Mouse (Mus musculus) gonadal fat pad, adult 2 months (tissue): ENCODE measurements around the gene Zbtb34. TPM values are rescaled to one million over a fixed set of nuclear protein-coding genes. Genes with fewer than 3 reads are reported as not detected.

Experiments used
- DNase-seq: peaks from one replicate; pipeline ENCODE4 v3.0.0-alpha.2; 2012; ENCODE audit warnings: low read depth
- polyA plus RNA-seq: library from polyadenylated mRNA; depleted of rRNA; stranded (reverse); fragments of >200 nt; gene quantifications from 2 replicates; pipeline ENCODE4 v1.2.3, GENCODE M21; 2012; rRNA removed

Zbtb34 gene
- polyA plus RNA-seq = 8.9 and 10.0 TPM in 2 replicates

GRCm38 (mm10) chr2:33430771-33431699 lies at the start of gene Zbtb34:
Zbtb34 (minus strand) TSS chr2:33431324.
- DNase-seq = no peak

DNA sequence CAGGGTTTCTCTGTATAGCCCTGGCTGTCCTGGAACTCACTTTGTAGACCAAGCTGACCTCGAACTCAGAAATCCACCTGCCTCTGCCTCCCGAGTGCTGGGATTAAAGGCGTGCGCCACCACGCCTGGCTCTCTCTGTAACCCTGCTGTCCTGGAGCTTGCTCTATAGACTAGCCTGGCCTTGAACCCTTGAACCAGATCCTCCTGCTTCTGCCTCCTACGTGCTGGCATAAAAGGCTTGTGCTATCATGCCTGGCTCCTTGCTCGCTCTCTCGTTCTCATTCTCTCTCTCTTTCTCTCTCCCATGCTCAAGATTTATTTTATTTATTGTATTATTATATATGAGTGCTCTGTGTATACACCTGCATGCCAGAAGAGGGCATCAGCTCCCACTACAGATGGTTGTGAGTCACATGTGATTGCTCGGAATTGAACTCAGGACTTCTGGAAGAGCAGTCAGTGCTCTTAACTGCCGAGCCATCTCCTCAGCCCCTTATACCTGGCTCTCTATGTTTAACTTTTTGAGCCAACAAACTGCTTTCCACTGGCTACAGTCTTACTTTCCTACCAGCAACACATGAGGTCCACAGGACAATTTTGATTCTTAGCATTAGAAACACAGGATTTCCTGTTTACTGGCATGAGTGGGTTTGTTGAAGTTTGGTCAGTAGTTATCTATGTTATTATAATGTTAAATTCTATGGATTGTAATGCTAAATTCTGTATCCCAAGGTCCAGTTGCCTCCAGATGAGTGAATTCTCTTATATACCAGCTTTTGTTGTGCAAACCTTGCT lies 47.0 kb upstream of the Zbtb34 start:
- DNase-seq = no peak

DNA sequence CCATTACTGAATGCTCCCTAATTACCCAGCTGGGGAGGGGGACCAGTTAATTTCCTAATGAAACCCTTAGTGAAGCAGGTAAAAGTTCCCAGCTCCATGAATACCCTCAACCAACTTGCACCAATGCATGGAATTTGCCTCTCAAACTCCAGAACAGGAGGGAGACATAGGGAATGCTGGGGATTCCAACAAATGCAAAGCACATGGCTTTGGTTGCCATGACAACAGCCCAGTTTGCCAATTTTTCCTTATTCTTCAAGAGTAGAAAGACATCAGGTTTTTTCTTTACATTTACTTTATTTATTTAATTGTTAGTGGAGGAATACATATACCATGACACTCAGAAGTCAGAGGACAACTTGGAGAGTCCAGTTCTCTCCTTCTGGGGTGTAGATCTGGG lies 44.8 kb upstream of the Zbtb34 start:
- DNase-seq = no peak

DNA sequence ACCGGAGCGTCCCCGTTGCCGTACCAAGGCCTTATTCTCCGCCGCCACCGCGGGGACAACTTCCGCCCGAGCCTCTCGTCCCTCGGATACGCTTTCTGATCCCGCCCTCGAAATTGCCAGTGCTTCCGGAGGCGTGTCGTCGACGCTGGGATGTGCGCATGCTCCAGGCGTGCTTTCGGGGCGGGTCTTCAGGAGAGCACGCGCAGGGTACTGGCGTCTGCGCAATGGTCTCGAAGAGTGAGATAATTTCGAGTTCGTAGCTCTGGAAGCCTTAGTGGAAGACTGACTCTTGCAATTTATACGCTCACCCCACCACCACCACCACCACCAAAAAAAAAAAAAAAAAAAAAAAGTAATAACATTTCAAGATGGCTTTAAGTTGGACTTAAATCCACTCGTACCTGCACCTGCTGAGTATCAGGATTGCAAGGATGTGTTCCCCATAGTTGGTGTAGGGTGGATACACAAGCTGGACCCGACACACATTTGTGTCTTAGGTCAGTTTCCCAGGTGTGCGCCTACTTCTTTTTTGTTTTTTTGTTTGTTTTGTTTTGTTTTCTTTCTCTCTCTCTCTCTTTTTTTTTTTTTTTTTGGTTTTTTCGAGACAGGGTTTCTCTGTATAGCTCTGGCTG lies 37.5 kb upstream of the Zbtb34 start, which contains the start of gene Zbtb43:
Zbtb43 (minus strand) TSS at position 94 of the 632 bp plus-strand sequence.
- no peak for DNase-seq

DNA sequence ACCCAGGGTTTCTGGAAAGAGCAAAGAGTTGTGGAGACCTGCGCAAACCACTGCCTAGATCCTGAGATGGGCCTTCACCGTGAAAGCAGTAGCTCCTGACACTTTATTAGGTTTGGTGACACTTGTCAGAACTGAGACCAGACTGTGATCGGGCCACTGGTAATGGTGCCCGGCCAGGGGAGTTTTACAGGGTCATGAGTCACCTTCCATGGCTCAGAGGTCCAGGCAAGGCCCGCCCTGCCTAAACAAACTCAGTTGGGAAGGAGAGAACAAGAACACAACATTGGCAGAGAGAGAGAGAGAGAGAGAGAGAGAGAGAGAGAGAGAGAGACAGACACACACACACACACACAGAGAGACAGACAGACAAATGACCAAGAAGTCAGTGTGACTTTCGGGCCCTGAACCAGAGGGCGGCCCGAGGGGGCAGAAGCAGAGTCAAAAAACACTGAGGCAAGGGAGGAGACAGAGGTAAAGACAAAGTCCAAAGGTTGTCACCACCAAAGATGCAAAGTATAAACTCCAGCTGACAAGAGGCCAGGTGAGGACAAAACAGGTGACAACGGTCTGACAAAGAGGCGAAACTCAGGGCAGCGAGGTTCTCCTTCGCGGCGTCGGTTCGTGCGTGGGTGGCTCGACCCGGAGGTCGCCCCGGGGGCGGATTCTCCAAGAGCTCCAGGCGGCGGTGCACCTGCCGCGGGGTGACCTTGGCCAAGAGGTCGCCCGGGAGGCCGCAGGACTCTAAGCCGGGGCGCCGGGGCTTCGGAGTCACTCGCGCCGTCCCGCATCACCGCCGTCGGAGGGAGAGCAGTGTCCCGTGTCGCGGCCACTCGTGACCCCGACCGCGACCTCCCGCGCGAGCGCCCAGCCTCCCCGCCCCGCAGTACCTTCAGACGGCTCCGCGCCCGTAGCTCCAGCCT lies 36.7 kb upstream of the Zbtb34 start:
- DNase-seq = no peak

GRCm38 (mm10) chr2:33465966-33466365 lies 34.8 kb upstream of the Zbtb34 start:
- DNase-seq = no peak

GRCm38 (mm10) chr2:33465215-33465614 lies 34.1 kb upstream of the Zbtb34 start:
- no peak for DNase-seq

DNA sequence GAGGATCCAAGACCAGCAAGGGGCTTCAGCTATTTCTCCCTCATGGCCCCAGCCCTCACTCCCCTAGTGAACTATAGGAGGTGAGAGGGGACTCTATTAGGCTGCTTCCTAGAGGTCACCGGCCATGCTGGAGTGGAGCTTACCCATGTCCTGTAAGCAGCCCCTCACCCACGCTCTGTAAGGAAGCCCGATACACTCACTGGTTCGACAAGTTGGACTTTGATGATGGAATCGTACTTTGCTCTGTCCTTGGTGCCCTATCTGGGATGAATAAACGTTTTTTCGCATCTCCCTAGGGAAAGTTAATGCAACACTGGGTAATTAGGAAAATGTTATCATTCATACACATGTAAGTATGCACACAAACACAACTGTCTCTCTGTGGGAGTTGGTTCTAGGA lies 30.9 kb upstream of the Zbtb34 start:
- no peak for DNase-seq

GRCm38 (mm10) chr2:33461066-33461465 lies 29.9 kb upstream of the Zbtb34 start:
- DNase-seq = no peak

- no peak for DNase-seq
Observed at GRCm38 (mm10) chr2:33459660-33460059, 28.5 kb upstream of the Zbtb34 start.

DNA sequence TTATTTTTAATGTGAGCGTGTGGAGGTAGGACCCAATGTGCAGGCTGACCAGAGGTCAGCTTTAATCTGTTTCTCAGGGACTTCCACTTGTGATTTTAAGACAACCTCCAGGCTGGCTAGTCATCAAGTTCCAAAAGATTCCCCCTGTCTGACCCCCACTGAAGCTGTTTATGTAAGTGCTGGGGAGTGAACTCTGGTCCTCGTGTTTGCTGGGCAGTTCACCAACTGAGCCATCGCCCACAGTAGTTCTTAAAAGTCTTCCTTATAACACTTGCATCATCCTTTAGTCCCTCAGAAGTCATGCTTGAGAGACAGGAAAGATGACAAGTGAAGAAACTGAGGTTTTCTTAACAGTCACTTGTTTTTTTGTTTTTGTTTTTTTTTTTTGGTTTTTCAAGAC lies 25.6 kb upstream of the Zbtb34 start:
- DNase-seq = no peak

- DNase-seq = no peak
Observed at GRCm38 (mm10) chr2:33456242-33456641, 25.1 kb upstream of the Zbtb34 start.

GRCm38 (mm10) chr2:33455350-33455749 lies 24.2 kb upstream of the Zbtb34 start:
- DNase-seq = no peak

DNA sequence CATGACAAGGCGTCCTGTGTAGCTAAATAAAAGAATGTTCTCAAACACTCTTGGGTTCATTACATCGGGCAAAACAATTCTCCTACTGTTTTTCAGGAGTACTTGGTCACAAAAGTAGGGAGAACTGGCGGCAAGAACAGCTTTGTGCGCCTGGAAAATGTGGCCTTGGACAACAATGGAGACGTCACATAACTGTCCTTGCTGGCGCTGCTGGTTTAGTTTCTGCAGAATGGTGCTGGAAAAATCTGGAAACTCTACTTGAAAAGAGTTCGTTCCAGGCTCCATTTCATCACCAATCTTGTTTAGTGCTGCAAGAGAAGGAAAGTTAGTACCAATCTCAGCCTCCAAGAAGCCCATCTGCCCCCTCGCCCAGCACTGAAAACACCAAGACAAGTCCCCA lies 23.7 kb upstream of the Zbtb34 start:
- no peak for DNase-seq

GRCm38 (mm10) chr2:33453476-33453875 lies 22.4 kb upstream of the Zbtb34 start:
- DNase-seq = no peak

GRCm38 (mm10) chr2:33452721-33453120 lies 21.6 kb upstream of the Zbtb34 start:
- no peak for DNase-seq

DNA sequence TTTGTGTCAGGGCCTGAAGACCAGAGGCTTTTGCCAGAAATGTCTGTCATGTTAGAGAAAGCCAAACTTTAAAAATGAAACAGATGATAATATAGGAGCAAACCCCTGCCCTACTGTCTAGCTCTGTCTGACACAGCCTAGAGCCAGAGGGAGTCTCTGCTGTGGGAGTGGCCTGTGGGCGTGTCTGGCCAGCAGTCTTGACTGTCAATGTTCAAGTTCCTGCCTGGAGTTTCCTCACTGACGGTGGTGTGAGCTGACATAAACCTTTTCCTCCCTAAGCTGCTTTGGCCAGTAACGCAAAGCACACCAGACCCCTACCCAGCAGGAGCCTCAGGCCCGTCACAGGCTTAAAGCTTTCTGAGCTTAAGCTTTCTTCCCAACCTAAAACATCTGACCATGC lies 21.0 kb upstream of the Zbtb34 start:
- DNase-seq = no peak

GRCm38 (mm10) chr2:33451038-33451978 lies 20.2 kb upstream of the Zbtb34 start:
- DNase-seq = peak; percentile 76

DNA sequence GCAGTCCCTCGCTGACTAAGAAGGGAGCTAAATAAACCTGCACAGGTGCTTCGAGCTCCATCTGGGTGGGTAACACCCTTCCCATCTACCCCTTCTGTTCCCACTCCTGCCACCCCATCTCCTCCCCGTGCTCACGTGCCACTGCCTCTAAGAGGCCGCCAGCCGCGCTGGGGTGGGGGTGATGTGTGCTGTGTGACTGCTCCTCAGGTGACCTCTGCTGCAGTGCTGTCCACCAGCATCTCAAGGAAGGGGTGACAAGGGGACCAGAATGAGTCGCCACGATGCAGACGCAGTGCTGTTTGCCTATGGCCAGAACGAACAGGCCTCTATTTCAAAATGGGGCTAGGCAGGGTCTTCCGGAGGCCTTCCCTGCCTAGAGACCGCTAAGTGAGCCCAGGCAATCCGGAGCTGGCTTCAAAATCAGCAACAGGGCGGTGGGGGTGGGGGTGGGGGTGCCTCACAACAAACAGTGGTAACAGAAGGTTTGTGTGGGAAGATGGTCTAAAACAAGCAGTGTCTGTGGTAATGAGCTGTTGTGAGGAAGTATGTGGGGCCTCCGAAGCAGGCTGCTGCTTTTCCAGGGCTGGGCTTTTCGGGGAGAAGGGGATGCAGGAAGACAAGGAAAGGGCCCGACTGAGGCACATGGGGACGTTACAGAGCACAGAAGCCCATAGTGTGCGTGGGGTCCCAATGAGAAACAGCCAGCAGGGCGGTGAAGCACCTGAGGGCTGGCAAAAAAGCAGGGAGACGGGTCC lies 18.2 kb upstream of the Zbtb34 start:
- no peak for DNase-seq
